Mouse (Mus musculus) heart, postnatal 0 days (tissue): ENCODE results near the gene Olfr750.

Source experiments
- CTCF ChIP-seq: IDR thresholded peaks from 2 replicates; pipeline ENCODE4 v1.5.1; 2016; ENCODE audit warnings: antibody characterized with exemption, control low read depth, low read depth
- EP300 ChIP-seq: IDR thresholded peaks from 2 replicates; pipeline ENCODE4 v1.6.1; 2016; ENCODE audit warnings: antibody characterized with exemption, low read depth

GRCm38 (mm10) chr14:51069617-51070016 is 4.6 kb downstream of the Olfr750 start:
- TF ChIP-seq CTCF (0 out of 2 replicates have a peak, but pooled peaks have one; percentile 25), EP300 (no peak)
